Mouse (Mus musculus) left cerebral cortex, postnatal 4 days (tissue): ENCODE measurements around the gene Cfc1. TPM values are rescaled to one million over a fixed set of nuclear protein-coding genes. Genes with fewer than 3 reads are reported as not detected.

Source experiments
- total RNA-seq, 2 experiments: library from RNA; stranded (reverse); gene quantifications; 2 replicates each; pipeline ENCODE4 v1.2.3; 2021

Cfc1 gene
- total RNA-seq, 2 experiments from 2014 or later = not detected

Other genes starting within 250 kb of the Cfc1 start
- 10 to 100 TPM; 22.5 to 29.0 TPM for gene Ccdc115, start 96.0 kb upstream of the Cfc1 start, total RNA-seq
- 10 to 100 TPM; 30.5 to 36.7 TPM for gene Imp4, start 95.8 kb upstream of the Cfc1 start, total RNA-seq
- gene Ptpn18, start 75.9 kb upstream of the Cfc1 start, total RNA-seq = 1 to 10 TPM; 3.4 to 4.0 TPM
- gene Prss39, start 37.2 kb upstream of the Cfc1 start, total RNA-seq = not detected
- not detected for gene Prss40, start 25.3 kb downstream of the Cfc1 start, total RNA-seq
- 10 to 100 TPM; 45.0 to 47.4 TPM for gene Amer3, start 44.0 kb downstream of the Cfc1 start, total RNA-seq